Mouse (Mus musculus) megakaryocyte, embryonic 14.5 days (primary cell): Measurements from ENCODE around the gene Cdkn2d.

Experiments
- FLI1 ChIP-seq: IDR thresholded peaks from 2 replicates; pipeline ENCODE4 v1.6.1; 2012; ENCODE audit warnings: low read length, inconsistent platforms, mixed read lengths
- GATA1 ChIP-seq: IDR thresholded peaks from 3 replicates; pipeline ENCODE4 v1.6.1; 2012; ENCODE audit warnings: mixed read lengths, low read length, inconsistent platforms, borderline replicate concordance

- no peak for TF ChIP-seq GATA1
- no peak for TF ChIP-seq FLI1
Measured at GRCm38 (mm10) chr9:21245113-21245487, 46.1 kb downstream of the Cdkn2d start.
